Comparison of ENCODE assay signal across 8 mouse cellular contexts in the genomic region with DNA sequence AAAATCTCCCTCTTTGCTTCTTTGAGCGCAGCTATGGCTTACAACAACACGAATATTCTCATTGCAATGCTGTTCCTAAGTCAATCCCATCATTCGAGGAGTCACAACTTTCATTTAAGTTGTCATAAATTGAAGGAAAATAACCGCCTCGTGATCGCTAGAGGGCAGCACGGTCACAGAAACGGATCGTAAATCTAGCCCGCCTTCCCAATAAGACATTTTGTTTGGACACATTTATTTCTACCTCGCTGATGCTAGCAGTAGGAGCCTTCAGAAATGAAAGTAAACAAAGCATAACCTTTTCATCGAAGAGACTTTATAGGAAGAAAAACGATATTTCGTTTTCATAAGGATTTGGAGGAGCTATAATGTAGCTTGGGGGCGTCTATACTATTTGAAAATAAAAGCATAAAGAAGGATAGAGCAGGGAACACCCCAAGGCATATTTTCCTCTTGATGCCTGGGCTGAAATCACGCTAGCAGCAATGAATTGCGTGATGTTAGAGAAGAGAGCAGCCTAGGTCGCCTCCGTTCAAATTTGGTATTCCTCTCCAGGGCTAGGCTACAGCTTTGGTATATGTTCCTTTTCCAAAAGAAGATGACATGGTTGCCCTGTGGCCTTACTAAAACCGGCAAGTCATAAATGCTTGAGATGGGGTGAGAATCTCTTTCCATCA. TPM values are rescaled to one million over a fixed set of nuclear protein-coding genes. Genes with fewer than 3 reads are reported as not detected.
A peak's percentile ranks its signal among the peaks of the same experiment; 100 is the strongest.
DNase-seq lines count a peak whose midpoint lies in the region; ATAC-seq lines count a peak whose summit lies in the region.

No protein-coding gene starts in this region.

- no peaks in the 10 kb centered on the region for H3K4me1 ChIP-seq in intestine, embryonic 16.5 days (ENCODE audit: control insufficient read depth, insufficient read depth, low read length)
- H3K4me1 ChIP-seq in limb, embryonic 11.5 days (ENCODE audit: control insufficient read depth, insufficient read depth, low read length): no peaks in the 10 kb centered on the region
- 0 out of 2 replicates have a peak, but pooled peaks cover 3% of the 10 kb centered on the region for H3K4me1 ChIP-seq in midbrain, embryonic 13.5 days (replicated peaks)
- no peaks in the 10 kb centered on the region for H3K4me1 ChIP-seq in stomach, embryonic 14.5 days (ENCODE audit: control insufficient read depth, insufficient read depth, low read length)

- H3K4me2 ChIP-seq in intestine, embryonic 16.5 days (ENCODE audit: low read depth, low read length): peak overlapping the region; percentile 30; the same call in 1 of the 2 replicates
- no peak overlapping the region for H3K4me2 ChIP-seq in limb, embryonic 11.5 days (ENCODE audit: low read depth, severe bottlenecking)
- H3K4me2 ChIP-seq in midbrain, embryonic 13.5 days (replicated peaks): peak overlapping the region; percentile 33
- peak overlapping the region; percentile 29; the same call in 1 of the 2 replicates for H3K4me2 ChIP-seq in stomach, embryonic 14.5 days (replicated peaks; ENCODE audit: low read depth, low read length)

- no peaks in the 10 kb centered on the region for H3K36me3 ChIP-seq in intestine, embryonic 16.5 days (ENCODE audit: control insufficient read depth, insufficient read depth, low read length)
- no peaks in the 10 kb centered on the region for H3K36me3 ChIP-seq in limb, embryonic 11.5 days (ENCODE audit: control insufficient read depth, insufficient read depth, low read length)
- H3K36me3 ChIP-seq in midbrain, embryonic 13.5 days: no peaks in the 10 kb centered on the region
- no peaks in the 10 kb centered on the region for H3K36me3 ChIP-seq in stomach, embryonic 14.5 days (ENCODE audit: control insufficient read depth, insufficient read depth, low read length)

- 0 out of 2 replicates have a peak overlapping the region, but pooled peaks have one; percentile 16 for H3K4me3 ChIP-seq in intestine, embryonic 16.5 days (ENCODE audit: low read length)
- H3K4me3 ChIP-seq in limb, embryonic 11.5 days (ENCODE audit: low read depth, low read length): no peak overlapping the region
- 0 out of 2 replicates have a peak overlapping the region, but pooled peaks have one; percentile 13 for H3K4me3 ChIP-seq in midbrain, embryonic 13.5 days (replicated peaks)
- H3K4me3 ChIP-seq in stomach, embryonic 14.5 days (ENCODE audit: low read depth, low read length): no peak overlapping the region

- H3K27me3 ChIP-seq in intestine, embryonic 16.5 days (replicated peaks; ENCODE audit: control insufficient read depth, insufficient read depth, low read length): no peaks in the 10 kb centered on the region
- H3K27me3 ChIP-seq in limb, embryonic 11.5 days (ENCODE audit: control insufficient read depth, insufficient read depth, low read length): no peaks in the 10 kb centered on the region
- H3K27me3 ChIP-seq in midbrain, embryonic 13.5 days: no peaks in the 10 kb centered on the region
- no peaks in the 10 kb centered on the region for H3K27me3 ChIP-seq in stomach, embryonic 14.5 days (ENCODE audit: control insufficient read depth, insufficient read depth, low read length)

- H3K9ac ChIP-seq in intestine, embryonic 16.5 days (ENCODE audit: low read depth, low read length): no peak overlapping the region
- no peak overlapping the region for H3K9ac ChIP-seq in limb, embryonic 11.5 days (ENCODE audit: low read length)
- no peak overlapping the region for H3K9ac ChIP-seq in midbrain, embryonic 13.5 days (replicated peaks)
- H3K9ac ChIP-seq in stomach, embryonic 14.5 days (replicated peaks; ENCODE audit: low read depth, low read length): no peak overlapping the region

- no peaks in the 10 kb centered on the region for H3K9me3 ChIP-seq in intestine, embryonic 16.5 days (ENCODE audit: control insufficient read depth, low read length)
- H3K9me3 ChIP-seq in limb, embryonic 11.5 days (ENCODE audit: control insufficient read depth, low read length): no peaks in the 10 kb centered on the region
- H3K9me3 ChIP-seq in midbrain, embryonic 13.5 days: no peaks in the 10 kb centered on the region
- no peaks in the 10 kb centered on the region for H3K9me3 ChIP-seq in stomach, embryonic 14.5 days (ENCODE audit: control insufficient read depth, low read depth, low read length)

- no peak overlapping the region for H3K27ac ChIP-seq in intestine, embryonic 16.5 days (ENCODE audit: low read length)
- no peak overlapping the region for H3K27ac ChIP-seq in limb, embryonic 11.5 days (replicated peaks; ENCODE audit: low read depth, low read length)
- peak overlapping the region; percentile 76 for H3K27ac ChIP-seq in midbrain, embryonic 13.5 days
- no peak overlapping the region for H3K27ac ChIP-seq in stomach, embryonic 14.5 days (ENCODE audit: low read length)

- peak; percentile 22 for DNase-seq in urinary bladder, postnatal 25 days (ENCODE audit: low spot score)
- no peak for DNase-seq in urinary bladder, postnatal 10 days (ENCODE audit: low spot score)
- peak; percentile 84 to 87 for DNase-seq in cerebellum, postnatal 10 days
- peak; percentile 22 to 48 for DNase-seq in frontal cortex, postnatal 10 days (ENCODE audit: low spot score in 2 of 2)
- peak; percentile 68 for DNase-seq in limb, embryonic 11.5 days (ENCODE audit: low spot score)

- ATAC-seq in intestine, embryonic 16.5 days: 0 out of 2 replicates have a peak, but pooled peaks have one; percentile 33
- ATAC-seq in limb, embryonic 11.5 days (ENCODE audit: insufficient number of reproducible peaks, low FRiP score, low TSS enrichment, low read depth): 0 out of 2 replicates have a peak, but pooled peaks have one; percentile 26
- ATAC-seq in midbrain, embryonic 13.5 days: peak; percentile 79; the same call in 1 of the 2 replicates
- 0 out of 2 replicates have a peak, but pooled peaks have one; percentile 23 for ATAC-seq in stomach, embryonic 14.5 days (ENCODE audit: insufficient number of reproducible peaks, insufficient read depth, low FRiP score, low read depth)

- 23% methylated on average over 20 of the region's 20 CpGs for WGBS in intestine, embryonic 16.5 days
- 33% methylated on average over 20 of the region's 20 CpGs for WGBS in limb, embryonic 11.5 days
- WGBS in midbrain, embryonic 13.5 days: 22% methylated on average over 20 of the region's 20 CpGs
- 19% methylated on average over 20 of the region's 20 CpGs for WGBS in stomach, embryonic 14.5 days

RNA-seq across cellular contexts. Expression of gene 1700017N19Rik, which starts 39.6 kb away (rescaled TPM):
- not detected in 2 replicates for polyA plus RNA-seq in intestine, embryonic 16.5 days (2015; fragmentation: Nextera tagmentation; extraction: Ambion mirVana)
- polyA plus RNA-seq in limb, embryonic 11.5 days (2014; fragmentation: Nextera tagmentation; extraction: Ambion mirVana): not detected in 2 replicates
- 0.13 TPM in 1 of 2 replicates, not detected in the other for polyA plus RNA-seq in midbrain, embryonic 13.5 days (2015; fragmentation: Nextera tagmentation; extraction: Ambion mirVana)
- not detected in 2 replicates for polyA plus RNA-seq in stomach, embryonic 14.5 days (2014; fragmentation: Nextera tagmentation; extraction: Ambion mirVana)

RNA-seq across cellular contexts. Expression of gene 4930430F08Rik, which starts 39.7 kb away (rescaled TPM):
- polyA plus RNA-seq in intestine, embryonic 16.5 days (2015; fragmentation: Nextera tagmentation; extraction: Ambion mirVana): 6.2 and 6.4 TPM in 2 replicates
- polyA plus RNA-seq in limb, embryonic 11.5 days (2014; fragmentation: Nextera tagmentation; extraction: Ambion mirVana): 9.2 and 9.4 TPM in 2 replicates
- polyA plus RNA-seq in midbrain, embryonic 13.5 days (2015; fragmentation: Nextera tagmentation; extraction: Ambion mirVana): 11.6 and 13.4 TPM in 2 replicates
- 8.8 and 9.5 TPM in 2 replicates for polyA plus RNA-seq in stomach, embryonic 14.5 days (2014; fragmentation: Nextera tagmentation; extraction: Ambion mirVana)

Comparison
In these comparisons a context has a peak if more than half of its experiments do, and no peak if none do; other contexts are left out.
1. ATAC-seq: peak in every context shown above with its lines; median percentile 79 in midbrain, embryonic 13.5 days; 33 in intestine, embryonic 16.5 days; 26 in limb, embryonic 11.5 days; 23 in stomach, embryonic 14.5 days.
2. H3K4me3 ChIP-seq: peak in intestine, embryonic 16.5 days (single experiment) and midbrain, embryonic 13.5 days (single experiment); none in limb, embryonic 11.5 days (single experiment) and stomach, embryonic 14.5 days (single experiment).